Mouse (Mus musculus): ENCODE results near the gene Vmn1r23.
"Not testable (repeated sequence)": the region's sequence is repeated elsewhere in the genome, so short reads cannot be mapped to it uniquely, and the experiment has no call there.

Vmn1r23 gene

GRCm38 (mm10) chr6:57926738-57927137 is at the start of gene Vmn1r23:
Gene Vmn1r23, minus strand, starts transcription at chr6:57926838.
- no peak for DNase-seq (ENCODE audit: low read depth, low spot score)

- DNase-seq (ENCODE audit: low read depth, low spot score): not testable (repeated sequence)
These were observed 34.8 kb upstream of the Vmn1r23 start, which contains the start of gene Vmn1r24 for GRCm38 (mm10) chr6:57961403-57961802. Gene Vmn1r24, minus strand, starts transcription at chr6:57961503.

GRCm38 (mm10) chr6:57907928-57908327 is 18.7 kb downstream of the Vmn1r23 start, which contains the start of gene Vmn1r22:
Gene Vmn1r22, minus strand, starts transcription at chr6:57908028.
- no peak for DNase-seq (ENCODE audit: low read depth, low spot score)
